Mouse (Mus musculus) layer of hippocampus, postnatal 36 days (tissue): ENCODE measurements at regions not wholly inside any gene's neighbourhood (a gene's known extent, or its start where the extent isn't known, plus 50 kb on each side); places are given as distances from the start of the nearest gene placed in this dataset.
A peak's percentile ranks its signal among the peaks of the same experiment; 100 is the strongest.

Experiments
- DNase-seq, 2 experiments: peaks; one replicate each; pipeline ENCODE4 v3.0.0; 2022

DNA sequence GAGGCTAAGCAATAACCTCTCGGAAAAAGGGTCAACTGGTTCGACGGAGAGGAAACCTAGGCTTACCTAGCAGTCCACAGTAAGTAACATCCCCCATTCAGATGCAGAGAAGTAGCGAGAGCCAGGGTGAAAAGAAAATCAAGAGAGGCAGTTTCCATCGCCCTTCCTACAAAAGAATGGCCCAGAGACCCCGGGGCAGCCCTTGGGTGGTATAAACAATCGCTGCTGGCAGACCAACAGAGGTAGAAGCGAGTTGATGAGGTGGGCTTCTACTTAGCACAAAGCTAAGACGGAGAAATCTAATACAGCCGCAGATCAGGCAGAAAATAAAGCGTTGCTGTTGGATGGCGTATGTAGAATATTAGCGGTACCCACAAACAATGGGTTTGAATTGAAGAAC is 57.8 kb upstream of the Arl15 start:
- no peak for DNase-seq

DNA sequence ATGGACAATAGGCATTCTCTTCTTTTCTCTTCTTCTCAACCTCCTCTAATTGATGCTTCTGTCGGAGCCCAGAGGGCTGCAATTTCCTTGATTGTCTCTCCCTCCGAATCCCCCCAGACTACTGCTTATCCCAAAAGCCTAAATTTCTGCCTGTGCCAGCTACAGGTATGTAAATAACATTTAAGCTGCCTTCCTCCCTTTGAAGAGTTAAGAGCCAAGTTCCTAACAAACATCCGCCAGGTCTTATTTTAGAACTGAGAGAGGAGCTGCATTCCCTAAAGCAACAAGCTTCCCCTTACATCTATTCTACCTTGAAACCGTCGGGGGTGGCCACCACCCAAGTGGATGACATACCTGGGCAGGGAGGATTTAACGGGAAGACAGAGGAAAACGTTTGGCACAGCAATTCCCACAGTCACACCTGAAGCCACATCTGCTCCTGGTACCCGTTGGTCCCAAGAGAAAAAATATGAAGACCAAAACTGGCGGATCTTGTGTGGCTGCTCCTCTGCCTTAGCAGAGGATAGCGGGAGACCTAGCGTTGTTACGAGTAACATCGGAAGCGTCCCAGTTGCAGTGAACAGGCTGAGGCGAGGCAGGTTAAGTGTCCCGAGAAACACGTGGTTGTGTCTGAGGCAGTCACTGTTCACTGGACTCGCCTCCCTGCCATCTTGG is 58.6 kb upstream of the Arl15 start:
- no peak for DNase-seq

DNA sequence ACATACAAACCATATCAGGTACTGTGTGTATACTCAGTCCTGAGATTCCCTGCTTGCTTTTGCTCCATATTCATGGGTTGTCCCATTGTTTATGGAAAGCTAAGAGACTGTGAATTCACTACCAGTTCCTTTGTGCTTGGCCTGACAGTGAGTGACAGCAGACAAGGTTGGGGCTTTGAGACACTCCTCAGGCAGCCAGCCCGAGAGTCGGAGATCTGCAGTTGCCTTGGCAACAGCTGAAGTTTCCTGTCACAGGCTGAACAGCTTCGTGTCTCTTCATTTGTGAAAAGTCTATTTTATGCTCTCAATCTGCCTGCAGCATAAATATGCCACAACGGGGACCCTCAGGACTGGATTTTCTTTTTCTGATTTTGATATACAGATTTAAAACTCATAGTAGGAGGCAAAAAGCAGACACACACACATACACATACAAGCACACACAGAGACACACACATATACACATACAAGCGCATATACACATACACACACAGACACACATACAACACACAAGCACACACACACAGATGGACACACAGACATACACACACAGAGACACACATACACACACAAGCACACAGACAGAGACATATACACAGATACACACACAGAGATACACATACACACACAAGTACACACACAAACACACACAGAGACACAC is 60.0 kb upstream of the Arl15 start:
- DNase-seq = peak; percentile 47 to 54

DNA sequence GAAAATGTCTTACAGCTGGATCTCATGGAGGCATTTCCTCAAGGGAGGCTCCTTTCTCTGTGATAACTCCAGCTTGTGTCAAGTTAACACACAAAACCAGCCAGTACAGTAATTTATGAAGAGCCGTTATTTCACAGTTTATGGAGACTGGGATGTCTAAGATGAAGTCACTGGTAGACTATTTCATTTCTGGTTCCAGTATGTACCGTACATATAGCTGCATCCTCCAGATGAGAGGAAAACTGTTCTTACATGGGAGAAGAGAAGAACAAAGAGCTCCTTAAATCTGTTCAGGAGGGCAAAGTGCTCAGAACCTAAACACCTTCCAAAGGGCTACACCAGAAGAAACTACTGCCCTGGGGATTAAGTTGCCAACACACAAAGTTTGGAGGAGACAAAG is 60.6 kb upstream of the Arl15 start:
- no peak for DNase-seq

DNA sequence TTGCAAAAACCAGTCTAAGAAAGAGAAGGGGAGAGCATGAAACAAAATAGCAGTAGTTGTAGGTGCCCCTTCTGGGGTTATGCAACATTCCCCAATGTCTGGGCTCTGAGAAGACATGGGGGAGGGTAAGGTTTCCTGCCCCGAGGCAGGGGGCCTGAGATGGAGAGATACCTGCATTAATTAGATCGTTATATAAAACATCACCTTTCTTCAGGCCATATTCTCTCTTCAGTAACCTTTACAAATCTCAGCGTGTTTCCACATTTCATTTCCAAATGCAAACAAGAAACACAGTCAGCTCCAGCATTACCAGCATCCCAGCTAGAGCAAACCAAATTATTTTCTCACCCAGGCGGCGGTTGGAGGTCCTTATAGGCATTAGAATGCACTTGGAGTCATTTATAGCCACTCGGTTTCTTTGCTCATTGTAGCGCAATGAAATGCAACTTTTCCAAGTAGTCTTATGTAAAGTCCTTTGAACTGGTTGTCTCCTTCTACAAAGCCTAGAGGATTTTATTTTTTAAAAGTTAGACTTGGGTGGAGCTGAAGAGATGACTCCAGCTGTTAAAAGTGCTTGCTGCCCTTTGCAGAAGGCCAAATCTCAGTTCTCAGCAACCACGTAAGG is 63.4 kb upstream of the Arl15 start:
- no peak for DNase-seq

DNA sequence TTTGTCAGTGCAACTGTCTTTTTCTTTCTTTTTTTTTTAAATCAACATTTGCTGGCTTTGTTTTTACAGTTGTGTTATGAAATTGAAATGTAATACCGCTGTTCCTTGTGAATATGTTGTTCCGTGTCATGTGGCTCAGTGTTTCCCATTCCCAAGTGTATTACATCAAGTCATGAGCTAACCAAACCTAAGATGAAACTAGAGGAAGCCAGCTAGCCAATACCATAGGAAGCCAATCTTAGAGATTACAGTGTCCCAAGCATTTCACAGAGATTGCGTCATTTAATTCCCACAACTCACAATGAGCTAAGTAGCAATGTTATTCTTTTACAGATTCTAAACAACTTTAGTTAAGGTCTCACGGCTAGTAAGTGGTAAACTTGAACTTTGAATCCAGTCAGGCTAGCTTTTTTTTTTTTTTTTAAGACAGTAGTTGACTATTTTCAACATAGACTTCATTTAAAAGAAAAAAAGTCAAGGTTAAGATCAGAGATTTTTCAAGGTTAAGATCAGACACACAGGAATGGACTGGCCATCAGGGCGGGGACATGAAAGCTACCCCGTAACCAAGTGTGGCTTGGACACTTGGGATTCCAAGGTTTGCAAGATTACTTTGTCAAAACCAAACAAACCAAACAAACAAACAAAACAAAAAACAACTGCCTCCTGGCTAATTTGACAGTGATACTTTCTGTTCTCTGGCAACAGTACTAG is 64.1 kb upstream of the Arl15 start:
- DNase-seq = no peak

DNA sequence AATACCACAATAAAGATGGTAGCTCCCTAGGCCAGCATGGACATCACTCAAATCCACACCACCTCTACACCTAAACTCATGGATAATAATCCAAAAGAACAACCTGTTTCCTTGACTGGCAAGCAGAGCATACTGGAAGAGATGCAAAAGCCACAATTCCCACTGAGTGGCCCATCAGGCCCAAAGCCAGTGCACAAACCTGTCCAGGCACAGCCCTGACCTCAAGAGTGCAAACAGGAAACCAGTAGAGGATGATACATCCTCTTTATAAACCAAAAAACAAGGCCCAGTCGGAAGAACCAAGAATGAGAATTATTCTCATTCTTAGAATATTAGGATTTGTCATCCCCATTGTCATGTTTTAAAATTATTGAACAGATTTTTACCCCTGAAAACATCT is 64.7 kb upstream of the Arl15 start:
- DNase-seq = no peak

DNA sequence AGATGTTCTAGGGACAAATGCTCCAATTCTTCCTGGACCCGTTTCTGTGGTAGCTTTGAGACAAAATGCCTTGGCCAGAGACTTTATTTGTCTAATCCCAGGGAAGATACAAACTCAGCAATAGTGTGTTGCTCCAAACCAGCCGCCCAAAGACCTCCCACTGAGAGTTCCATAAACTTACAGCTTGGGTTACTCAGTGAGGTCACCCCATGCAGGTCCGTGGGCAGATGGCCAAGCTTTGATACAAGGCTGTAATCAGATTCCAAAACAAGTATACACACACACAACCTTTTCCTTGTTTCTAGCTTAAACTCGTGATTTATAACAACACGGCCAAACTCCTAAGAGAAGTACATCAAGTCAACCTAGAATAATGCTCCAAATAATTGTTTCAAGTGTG is 64.6 kb upstream of the Hspb3 start:
- DNase-seq = no peak

DNA sequence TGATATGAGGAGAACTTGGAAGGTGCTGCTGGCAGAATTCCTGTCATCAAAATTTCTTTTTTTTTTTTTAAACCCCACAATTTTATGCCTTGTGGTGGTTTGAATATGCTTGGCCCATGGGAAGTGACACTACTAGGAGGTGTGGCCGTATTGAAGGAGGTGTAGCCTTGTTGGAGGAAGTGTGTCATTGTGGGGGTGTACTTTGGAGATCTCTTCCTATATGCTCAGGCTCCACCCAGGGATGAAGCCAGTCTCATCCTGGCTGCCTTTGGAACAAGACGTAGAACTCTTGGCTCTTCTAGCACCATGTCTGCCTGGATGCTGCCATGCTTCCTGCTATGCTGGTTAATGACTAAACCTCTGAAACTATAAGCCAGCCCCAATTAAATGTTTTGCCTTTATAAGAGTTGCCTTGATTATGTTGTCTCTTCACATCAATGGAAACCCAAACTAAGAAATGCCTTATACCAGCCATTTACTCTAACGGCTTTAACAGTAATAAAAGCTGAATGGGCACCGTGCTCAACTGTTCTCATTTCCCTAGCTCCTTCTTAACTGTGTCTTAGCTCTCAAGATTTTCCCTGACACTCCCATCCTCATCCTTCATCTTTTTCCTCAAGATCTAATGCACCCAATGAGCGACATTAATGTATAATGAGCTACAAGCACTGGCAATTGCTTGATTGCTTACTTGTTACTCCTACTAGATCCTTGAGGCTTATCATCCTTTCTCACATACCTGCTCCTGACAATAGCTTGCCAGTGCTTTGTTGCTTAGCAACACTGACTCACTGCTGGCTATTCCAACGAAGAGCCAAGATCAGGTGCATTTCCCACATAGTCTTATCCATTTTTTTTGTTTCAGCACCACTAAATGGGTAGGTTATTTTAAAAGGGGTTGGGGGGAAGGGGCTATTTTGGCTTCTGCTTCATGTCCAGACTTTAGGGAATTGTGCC is 61.7 kb upstream of the Hspb3 start:
- DNase-seq = no peak

DNA sequence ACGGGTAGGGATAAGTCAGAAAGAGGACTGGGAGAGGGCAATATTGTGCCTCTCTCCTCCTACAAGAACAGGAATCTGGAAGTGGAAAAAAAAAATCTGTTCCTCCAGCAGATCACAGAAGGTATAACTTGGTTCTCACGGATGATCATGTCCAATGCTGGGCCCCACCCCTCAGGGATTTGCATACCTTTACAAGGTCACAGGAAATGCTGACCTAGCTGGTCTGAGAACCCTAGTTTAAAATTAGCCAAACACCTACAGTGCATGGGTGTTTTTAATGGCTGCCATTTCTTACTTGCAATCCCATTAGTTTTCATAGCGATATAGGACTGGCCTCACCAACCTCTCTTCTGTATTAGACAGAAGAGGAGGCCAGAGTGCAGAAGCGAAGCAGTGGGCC is 51.8 kb upstream of the Hspb3 start:
- no peak for DNase-seq

DNA sequence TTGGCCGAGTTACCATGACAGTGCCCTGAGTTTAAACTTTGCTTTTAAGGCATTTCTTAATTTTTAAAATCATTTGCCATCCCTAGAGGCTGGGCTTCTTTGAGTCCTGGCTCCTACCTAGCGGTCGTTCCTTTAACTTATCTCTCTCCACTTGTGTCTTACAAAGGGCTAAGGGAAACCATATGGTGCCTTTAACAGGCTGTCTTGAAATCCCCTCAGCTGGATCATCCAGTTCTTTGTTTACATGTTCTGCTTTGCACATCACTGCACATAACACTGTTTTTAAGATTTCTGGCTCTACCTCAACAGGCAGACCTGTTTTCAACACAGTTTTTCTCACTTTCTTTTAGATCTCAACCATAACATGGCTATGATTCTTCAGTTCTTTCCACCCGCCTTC is 50.4 kb upstream of the Hspb3 start:
- DNase-seq = no peak
